Mouse (Mus musculus) spleen, adult 12 weeks (tissue): Measurements from ENCODE around the gene Spz1.

Experiments
- DNase-seq: peaks from one replicate; pipeline ENCODE4 v3.0.0; 2022; ENCODE audit warnings: low spot score

Spz1 gene

GRCm38 (mm10) chr13:92580220-92581043 is 4.5 kb upstream of the Spz1 start:
- DNase-seq = peak; percentile 47

DNA sequence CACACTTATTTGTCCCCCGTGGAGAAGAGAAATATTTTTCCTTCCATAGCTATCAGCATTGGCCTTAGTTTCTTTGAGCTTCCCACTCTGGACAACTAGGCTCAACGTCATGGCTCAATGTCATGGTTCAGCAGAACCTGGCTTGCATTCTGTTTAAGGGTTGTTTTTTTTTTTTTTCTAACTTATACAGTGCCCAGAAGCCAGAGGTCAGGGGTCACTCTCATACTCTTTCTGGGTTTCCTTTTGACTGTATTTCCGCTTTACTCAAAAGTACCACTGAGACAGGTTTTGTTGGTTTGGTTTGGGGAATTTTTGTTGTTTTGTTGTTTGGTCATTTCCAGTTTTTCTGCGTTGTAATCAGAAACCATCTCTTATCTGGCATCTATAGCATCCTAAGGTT is 2.2 kb upstream of the Spz1 start:
- DNase-seq = no peak

GRCm38 (mm10) chr13:92576688-92577087 is 716 bp upstream of the Spz1 start:
- DNase-seq = no peak

GRCm38 (mm10) chr13:92559429-92559828 is 16.5 kb downstream of the Spz1 start:
- no peak for DNase-seq

DNA sequence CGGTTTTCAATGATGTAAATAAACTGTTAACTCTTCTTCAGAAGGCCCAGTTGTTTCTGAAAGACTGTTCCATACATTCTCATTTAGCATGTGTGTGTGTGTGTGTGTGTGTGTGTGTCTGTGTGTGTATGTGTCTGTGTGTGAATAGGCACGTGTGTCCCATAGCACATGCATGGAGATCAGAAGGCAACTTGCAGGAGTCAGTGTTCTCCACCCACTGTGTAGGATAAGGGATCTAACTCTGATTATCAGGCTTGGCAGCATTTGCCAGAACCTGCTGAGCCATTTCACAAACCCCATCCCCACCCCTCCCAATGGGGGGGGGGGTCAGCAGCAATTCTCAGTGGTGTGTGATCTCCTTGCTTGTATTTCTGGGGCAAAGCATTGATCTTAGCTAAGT is 18.7 kb downstream of the Spz1 start:
- DNase-seq = no peak

- DNase-seq = no peak
Observed at GRCm38 (mm10) chr13:92556458-92557126, 19.4 kb downstream of the Spz1 start.

GRCm38 (mm10) chr13:92547093-92547492 is 28.9 kb downstream of the Spz1 start:
- no peak for DNase-seq

DNA sequence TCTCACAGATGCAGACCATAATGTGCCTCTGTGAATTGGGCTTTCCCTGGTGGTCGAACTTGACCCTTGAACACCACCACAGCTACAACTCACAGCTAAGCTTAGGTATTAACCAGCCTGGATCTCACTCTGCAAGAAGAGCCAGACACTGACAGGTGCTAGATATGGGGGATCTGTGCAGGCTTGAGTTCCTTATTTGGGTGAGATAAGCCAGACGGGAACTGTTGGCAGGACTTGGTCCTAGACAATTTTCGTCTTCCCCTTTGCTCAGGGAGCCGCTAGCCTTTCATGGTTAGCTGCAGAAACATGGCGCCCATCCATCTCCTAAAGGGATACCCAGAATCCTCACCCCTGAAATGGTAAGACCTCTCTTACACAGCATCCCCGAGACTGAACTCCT is 35.0 kb downstream of the Spz1 start:
- DNase-seq = no peak

- DNase-seq = no peak
Observed at GRCm38 (mm10) chr13:92539126-92539525, 36.8 kb downstream of the Spz1 start.

DNA sequence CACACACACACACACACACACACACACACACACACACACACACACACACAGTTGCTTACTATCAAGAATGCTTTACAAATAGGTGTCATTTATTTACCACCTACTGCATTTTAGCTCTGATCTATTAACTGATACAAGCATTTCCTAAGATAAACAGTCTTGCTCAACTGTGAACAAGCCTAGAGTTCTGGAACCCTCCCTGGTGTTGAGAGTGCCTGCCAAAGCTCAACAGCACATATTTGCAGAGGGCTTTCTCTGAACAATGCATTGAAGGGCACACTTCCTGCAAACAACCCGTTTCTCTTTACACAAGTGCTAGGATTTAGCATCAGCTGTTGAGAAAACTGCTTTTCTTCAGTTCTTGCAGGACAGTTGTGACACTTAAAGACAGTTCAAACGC is 42.2 kb downstream of the Spz1 start:
- no peak for DNase-seq

GRCm38 (mm10) chr13:92532216-92532615 is 43.8 kb downstream of the Spz1 start:
- no peak for DNase-seq

DNA sequence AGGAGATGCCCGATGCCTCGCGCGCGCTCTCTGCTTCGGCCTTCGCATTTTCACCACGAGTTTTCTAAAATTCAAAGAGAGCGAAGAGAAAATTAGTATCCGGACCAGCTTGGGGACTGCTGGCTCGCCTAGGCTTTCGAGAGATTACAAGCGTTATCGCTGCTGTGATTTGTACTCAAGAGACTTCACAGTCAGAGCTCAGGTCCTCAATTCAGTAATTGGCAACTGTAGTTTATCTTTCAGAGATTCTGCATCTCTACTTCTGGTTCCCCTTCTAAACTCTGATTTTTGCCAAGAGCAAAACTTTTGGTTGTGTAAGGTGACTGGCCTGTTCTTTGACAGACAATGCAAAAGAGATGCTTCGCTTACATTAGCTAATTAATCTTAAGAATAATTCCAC is 44.7 kb downstream of the Spz1 start:
- DNase-seq = no peak

- DNase-seq = peak; percentile 93
Observed at GRCm38 (mm10) chr13:92530721-92531211, 45.2 kb downstream of the Spz1 start, which contains the start of gene Zfyve16. Zfyve16 (minus strand) TSS chr13:92530868.

- DNase-seq = no peak
Observed at GRCm38 (mm10) chr13:92529828-92530720, 45.9 kb downstream of the Spz1 start.
